Mouse (Mus musculus): Measurements from ENCODE around the gene Xrcc5. TPM values are rescaled to one million over a fixed set of nuclear protein-coding genes. Genes with fewer than 3 reads are reported as not detected.

Xrcc5 gene
- polyA plus RNA-seq, 1 experiment from 2014 or later = 24.0 TPM

DNA sequence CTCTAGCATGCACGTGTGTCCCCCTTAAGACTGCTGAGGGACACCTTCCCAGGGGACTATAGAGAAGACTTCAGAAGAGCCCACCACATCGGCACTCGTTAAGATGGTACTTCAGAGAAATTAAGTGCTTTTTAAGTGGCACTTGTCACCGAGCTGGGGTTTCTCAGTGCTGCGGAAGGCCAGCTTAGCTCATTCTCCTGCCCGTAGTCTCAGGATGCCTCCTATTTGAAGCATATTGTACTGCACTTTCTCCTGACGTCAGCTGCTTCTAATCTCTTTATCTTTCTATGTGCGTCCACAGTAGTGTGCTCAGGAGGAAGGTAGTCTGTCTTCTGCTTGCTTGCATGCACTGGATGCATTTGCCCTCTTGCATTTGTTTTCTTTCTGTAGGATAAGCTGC lies 9.2 kb downstream of the Xrcc5 start:
- 77% methylated on average over 8 of the region's 8 CpGs for WGBS (ENCODE audit: insufficient replicate concordance)
- H3K9ac ChIP-seq = no peak overlapping the region
- no peaks in the 10 kb centered on the region for H3K9me3 ChIP-seq (replicated peaks)
- H3K4me1 ChIP-seq (replicated peaks) = no peaks in the 10 kb centered on the region
- ATAC-seq (ENCODE audit: low read depth) (no peak), DNase-seq (no peak)
- H3K4me2 ChIP-seq = no peak overlapping the region
- H3K4me3 ChIP-seq (replicated peaks) = no peak overlapping the region
- peaks cover 54% of the 10 kb centered on the region for H3K36me3 ChIP-seq
- H3K27me3 ChIP-seq = no peaks in the 10 kb centered on the region
- H3K27ac ChIP-seq = no peak overlapping the region

DNA sequence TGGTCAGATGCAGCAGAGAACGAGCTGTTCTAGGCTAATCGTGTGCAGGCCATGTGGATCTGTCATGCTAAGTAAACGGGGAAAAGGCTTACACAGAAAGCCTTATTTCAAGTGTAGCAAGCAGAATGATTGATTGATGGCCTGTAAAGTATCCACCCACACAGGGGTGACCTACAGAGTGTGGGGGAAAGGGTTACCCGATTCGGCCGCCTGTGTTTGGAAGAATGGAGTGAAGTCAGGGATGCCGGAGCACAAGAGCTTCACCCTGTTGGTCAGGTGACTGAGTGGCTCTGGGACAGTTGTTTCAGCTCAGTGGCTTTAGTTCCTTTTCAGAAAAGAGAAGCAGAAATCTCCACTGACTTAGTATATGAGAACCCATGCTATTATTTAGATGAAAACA lies 9.7 kb downstream of the Xrcc5 start:
- whole genome bisulfite sequencing (ENCODE audit: insufficient replicate concordance) = 77% methylated on average over 7 of the region's 7 CpGs
- Histone ChIP-seq H3K27ac (no peak overlapping the region), H3K9ac (no peak overlapping the region), H3K9me3 (replicated peaks) (no peaks in the 10 kb centered on the region), H3K4me1 (replicated peaks) (no peaks in the 10 kb centered on the region), H3K4me3 (replicated peaks) (no peak overlapping the region), H3K27me3 (no peaks in the 10 kb centered on the region), H3K4me2 (no peak overlapping the region), H3K36me3 (peaks cover 49% of the 10 kb centered on the region)
- no peak for DNase-seq
- no peak for ATAC-seq (ENCODE audit: low read depth)

DNA sequence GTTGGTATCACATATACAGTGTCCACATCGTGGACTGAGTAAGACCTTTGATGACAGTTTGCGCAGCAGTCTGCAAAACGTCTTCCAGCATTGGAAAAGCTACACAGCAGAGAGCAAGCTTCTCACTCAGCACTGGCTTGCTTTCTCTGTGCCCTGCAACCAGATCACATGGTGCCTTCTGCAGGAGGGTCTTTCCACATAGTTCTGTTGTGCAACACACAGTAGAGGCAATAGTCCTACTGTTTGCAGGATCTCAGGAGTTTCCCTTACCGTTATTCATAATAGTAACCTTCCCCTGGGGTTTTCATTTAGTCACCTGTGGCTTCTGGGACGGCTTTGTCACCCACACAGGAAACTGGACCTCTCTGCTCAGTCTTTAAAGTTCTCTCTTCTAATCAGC lies 13.5 kb downstream of the Xrcc5 start:
- H3K4me3 ChIP-seq (replicated peaks) = no peak overlapping the region
- no peak overlapping the region for H3K27ac ChIP-seq
- H3K4me2 ChIP-seq = no peak overlapping the region
- ATAC-seq (ENCODE audit: low read depth) (no peak), DNase-seq (no peak)
- no peaks in the 10 kb centered on the region for H3K27me3 ChIP-seq
- no peak overlapping the region for H3K9ac ChIP-seq
- no peaks in the 10 kb centered on the region for H3K4me1 ChIP-seq (replicated peaks)
- H3K9me3 ChIP-seq (replicated peaks) = no peaks in the 10 kb centered on the region
- peaks cover 46% of the 10 kb centered on the region for H3K36me3 ChIP-seq
- WGBS (ENCODE audit: insufficient replicate concordance) = 74% methylated on average over 5 of the region's 5 CpGs

DNA sequence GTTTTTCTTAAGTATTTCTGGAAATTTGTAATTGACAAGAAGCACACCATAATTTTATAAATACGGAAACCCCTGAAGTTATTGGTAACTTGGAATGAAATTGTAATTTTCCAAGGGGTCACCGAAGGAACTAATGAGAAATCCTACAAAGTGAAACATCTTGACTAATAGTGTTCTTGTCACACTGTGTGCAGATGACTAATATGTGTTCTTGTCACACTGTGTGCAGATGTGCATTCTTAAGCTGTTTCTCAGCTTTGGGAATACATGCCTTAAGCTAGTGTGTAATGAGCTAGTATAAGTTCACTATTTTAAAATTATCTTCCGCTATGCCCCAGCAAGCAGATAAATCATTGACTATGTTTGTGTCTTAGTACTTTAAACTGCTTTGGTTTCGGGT lies 16.0 kb downstream of the Xrcc5 start:
- no peak overlapping the region for H3K4me3 ChIP-seq (replicated peaks)
- WGBS (ENCODE audit: insufficient replicate concordance) = 86% methylated on average over 4 of the region's 4 CpGs
- no peak overlapping the region for H3K9ac ChIP-seq
- H3K36me3 ChIP-seq = peaks cover 58% of the 10 kb centered on the region
- DNase-seq (no peak), ATAC-seq (ENCODE audit: low read depth) (no peak)
- no peak overlapping the region for H3K4me2 ChIP-seq
- H3K4me1 ChIP-seq (replicated peaks) = no peaks in the 10 kb centered on the region
- no peaks in the 10 kb centered on the region for H3K9me3 ChIP-seq (replicated peaks)
- no peak overlapping the region for H3K27ac ChIP-seq
- no peaks in the 10 kb centered on the region for H3K27me3 ChIP-seq

DNA sequence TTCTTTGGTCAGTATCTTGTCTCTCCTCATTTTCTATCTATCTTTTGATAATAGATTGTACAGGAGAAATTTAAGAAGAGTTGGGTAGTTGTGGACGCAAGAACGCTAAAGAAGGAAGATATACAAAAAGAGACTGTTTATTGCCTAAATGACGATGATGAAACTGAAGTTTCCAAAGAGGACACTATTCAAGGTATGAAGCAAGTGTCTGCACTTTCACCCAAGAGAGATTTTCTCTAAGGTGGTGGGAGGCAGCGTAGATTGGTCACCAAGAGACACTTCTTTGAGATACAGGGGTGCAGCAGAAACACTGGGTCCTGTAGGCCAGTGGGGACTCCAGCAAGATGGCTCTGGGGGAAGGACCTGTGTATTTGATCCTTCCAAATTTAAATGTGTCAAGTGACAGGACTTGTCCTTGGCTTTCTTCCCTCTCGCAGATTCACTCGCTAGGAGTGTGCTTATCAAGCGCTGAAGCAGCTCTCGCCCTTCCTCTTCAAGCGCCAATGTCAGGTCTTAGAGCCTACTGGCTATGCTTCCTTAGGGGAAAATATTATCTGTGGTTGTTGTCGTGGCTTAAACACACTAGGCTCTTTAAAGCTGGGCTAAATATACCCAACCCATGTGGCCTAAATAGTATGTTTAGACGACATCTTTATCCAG lies 19.1 kb downstream of the Xrcc5 start:
- WGBS (ENCODE audit: insufficient replicate concordance) = 76% methylated on average over 11 of the region's 11 CpGs
- ATAC-seq (ENCODE audit: low read depth) (no peak), DNase-seq (no peak)
- no peaks in the 10 kb centered on the region for H3K27me3 ChIP-seq
- H3K9me3 ChIP-seq (replicated peaks) = no peaks in the 10 kb centered on the region
- H3K4me1 ChIP-seq (replicated peaks) = no peaks in the 10 kb centered on the region
- no peak overlapping the region for H3K4me3 ChIP-seq (replicated peaks)
- H3K36me3 ChIP-seq = peaks cover 67% of the 10 kb centered on the region
- H3K9ac ChIP-seq = no peak overlapping the region
- no peak overlapping the region for H3K27ac ChIP-seq
- no peak overlapping the region for H3K4me2 ChIP-seq

DNA sequence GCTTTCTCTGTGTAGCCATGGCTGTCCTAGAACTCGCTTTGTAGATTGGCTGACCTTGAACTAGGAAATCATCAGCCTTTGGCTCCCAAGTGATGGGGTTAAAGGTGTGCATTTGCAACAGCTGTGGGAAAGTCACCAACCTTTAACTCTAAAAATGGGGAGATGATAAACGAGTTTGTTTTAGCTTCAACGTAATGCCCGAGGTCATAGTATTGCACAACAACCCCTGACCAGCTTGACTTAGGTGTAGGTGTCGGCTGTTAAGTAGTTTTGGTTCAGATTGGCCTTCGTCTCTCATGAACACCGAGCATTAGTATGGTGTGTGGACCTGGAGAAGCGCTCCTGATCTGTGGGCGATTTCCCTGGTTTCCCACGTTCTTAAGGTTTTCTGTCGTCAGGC lies 27.6 kb downstream of the Xrcc5 start:
- no peak overlapping the region for H3K4me3 ChIP-seq (replicated peaks)
- DNase-seq (no peak), ATAC-seq (ENCODE audit: low read depth) (peak; percentile 45; the same call in 1 of the 2 replicates)
- H3K4me1 ChIP-seq (replicated peaks) = no peaks in the 10 kb centered on the region
- 77% methylated on average over 11 of the region's 11 CpGs for WGBS (ENCODE audit: insufficient replicate concordance)
- H3K27ac ChIP-seq = no peak overlapping the region
- no peak overlapping the region for H3K9ac ChIP-seq
- H3K4me2 ChIP-seq = no peak overlapping the region
- H3K36me3 ChIP-seq = peaks cover 36% of the 10 kb centered on the region
- no peaks in the 10 kb centered on the region for H3K27me3 ChIP-seq
- H3K9me3 ChIP-seq (replicated peaks) = no peaks in the 10 kb centered on the region

DNA sequence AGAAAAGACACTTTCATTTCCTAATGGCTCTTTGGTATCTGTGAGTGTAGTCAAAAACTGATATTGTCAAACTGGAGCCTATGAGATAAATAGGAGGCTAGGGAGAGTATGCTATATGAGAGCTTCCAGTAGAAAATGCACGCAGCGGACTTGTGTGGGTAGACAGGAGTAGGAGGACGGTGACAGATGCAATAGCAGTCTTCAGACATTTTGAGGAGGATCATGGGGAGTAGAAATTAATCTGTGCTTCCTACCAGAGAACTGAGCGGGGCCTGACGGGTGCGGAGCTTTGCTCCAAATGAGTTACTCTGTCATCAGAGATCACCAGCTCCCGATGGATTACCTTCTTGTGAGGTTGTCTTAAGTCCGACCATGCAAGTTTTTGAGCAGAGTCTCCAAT lies 29.6 kb downstream of the Xrcc5 start:
- ATAC-seq (ENCODE audit: low read depth) (no peak), DNase-seq (no peak)
- H3K27ac ChIP-seq = no peak overlapping the region
- H3K4me1 ChIP-seq (replicated peaks) = no peaks in the 10 kb centered on the region
- WGBS (ENCODE audit: insufficient replicate concordance) = 88% methylated on average over 8 of the region's 8 CpGs
- no peak overlapping the region for H3K4me2 ChIP-seq
- peaks cover 33% of the 10 kb centered on the region for H3K36me3 ChIP-seq
- H3K27me3 ChIP-seq = no peaks in the 10 kb centered on the region
- no peaks in the 10 kb centered on the region for H3K9me3 ChIP-seq (replicated peaks)
- no peak overlapping the region for H3K4me3 ChIP-seq (replicated peaks)
- H3K9ac ChIP-seq = no peak overlapping the region

DNA sequence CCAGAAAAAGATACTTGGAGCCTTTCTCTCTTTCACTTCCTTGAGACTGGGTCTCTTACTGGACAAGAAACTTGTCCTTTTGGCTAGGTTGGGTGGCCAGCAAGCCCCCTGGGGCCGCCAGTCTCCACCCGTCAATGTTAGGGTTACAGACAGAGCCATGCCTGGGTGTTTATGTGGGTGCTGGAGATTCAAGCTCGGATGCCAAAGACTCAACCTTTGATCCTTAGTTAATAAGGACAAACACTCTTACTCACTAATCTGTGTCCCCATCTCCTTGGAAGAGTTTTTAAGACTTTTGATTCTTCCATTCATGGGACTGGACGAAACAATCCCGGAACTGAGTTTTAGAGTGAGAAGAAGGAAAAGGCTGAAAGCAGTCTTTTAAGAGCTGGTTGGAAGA lies 31.1 kb downstream of the Xrcc5 start:
- Histone ChIP-seq H3K4me2 (no peak overlapping the region), H3K4me3 (replicated peaks) (no peak overlapping the region), H3K9me3 (replicated peaks) (no peaks in the 10 kb centered on the region), H3K27me3 (no peaks in the 10 kb centered on the region), H3K27ac (no peak overlapping the region), H3K9ac (no peak overlapping the region), H3K36me3 (peaks cover 36% of the 10 kb centered on the region), H3K4me1 (replicated peaks) (no peaks in the 10 kb centered on the region)
- ATAC-seq (ENCODE audit: low read depth) = no peak
- WGBS (ENCODE audit: insufficient replicate concordance) = 77% methylated on average over 5 of the region's 5 CpGs
- no peak for DNase-seq

DNA sequence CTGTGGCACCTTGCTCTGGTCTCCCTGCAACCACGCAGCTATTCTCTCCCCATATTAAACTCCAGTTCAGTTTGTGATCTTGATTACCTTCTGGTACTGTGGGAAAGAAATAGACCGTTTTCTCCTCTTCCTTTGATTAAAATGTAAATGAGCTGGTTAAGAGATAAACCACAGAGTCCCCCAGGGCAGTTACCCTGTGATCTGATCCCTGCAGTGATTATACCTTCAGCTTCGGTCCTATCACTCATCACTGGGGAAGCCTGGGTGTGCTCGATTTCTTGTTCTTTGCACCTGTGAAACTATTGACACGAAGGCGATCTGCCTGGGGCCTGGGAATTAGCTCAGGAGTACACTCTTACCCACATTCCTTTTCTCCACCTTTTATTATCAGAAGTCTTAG lies 40.7 kb downstream of the Xrcc5 start:
- ATAC-seq (ENCODE audit: low read depth) (no peak), DNase-seq (no peak)
- Histone ChIP-seq H3K4me3 (replicated peaks) (no peak overlapping the region), H3K4me2 (no peak overlapping the region), H3K9ac (no peak overlapping the region), H3K27ac (no peak overlapping the region), H3K36me3 (peaks cover 39% of the 10 kb centered on the region), H3K9me3 (replicated peaks) (no peaks in the 10 kb centered on the region), H3K4me1 (replicated peaks) (no peaks in the 10 kb centered on the region), H3K27me3 (no peaks in the 10 kb centered on the region)
- WGBS (ENCODE audit: insufficient replicate concordance) = 57% methylated on average over 6 of the region's 6 CpGs

DNA sequence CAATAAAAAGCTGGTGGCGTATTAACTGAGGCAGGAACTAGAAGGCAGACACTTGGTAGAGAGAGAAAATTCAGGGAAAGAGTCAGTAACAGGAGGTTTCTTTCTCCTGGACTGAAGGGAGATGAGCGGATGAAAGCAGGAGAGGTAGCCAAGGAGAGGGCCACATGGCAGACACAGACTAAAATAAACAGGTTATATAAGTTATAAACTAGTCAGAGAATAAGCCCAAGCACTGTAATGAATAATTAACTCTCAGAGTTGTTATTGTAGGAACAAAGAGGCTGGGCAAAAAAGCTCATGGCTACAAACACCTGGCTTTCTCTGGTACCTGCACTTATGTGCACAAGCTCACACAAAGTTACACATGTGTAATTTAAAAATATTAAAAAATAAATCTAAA lies 47.6 kb downstream of the Xrcc5 start:
- no peak overlapping the region for H3K4me3 ChIP-seq (replicated peaks)
- H3K9ac ChIP-seq = no peak overlapping the region
- WGBS (ENCODE audit: insufficient replicate concordance) = 83% methylated on average over 2 of the region's 2 CpGs
- H3K36me3 ChIP-seq = peaks cover 20% of the 10 kb centered on the region
- DNase-seq (no peak), ATAC-seq (ENCODE audit: low read depth) (no peak)
- H3K4me1 ChIP-seq (replicated peaks) = no peaks in the 10 kb centered on the region
- no peaks in the 10 kb centered on the region for H3K27me3 ChIP-seq
- no peak overlapping the region for H3K4me2 ChIP-seq
- no peak overlapping the region for H3K27ac ChIP-seq
- H3K9me3 ChIP-seq (replicated peaks) = no peaks in the 10 kb centered on the region

DNA sequence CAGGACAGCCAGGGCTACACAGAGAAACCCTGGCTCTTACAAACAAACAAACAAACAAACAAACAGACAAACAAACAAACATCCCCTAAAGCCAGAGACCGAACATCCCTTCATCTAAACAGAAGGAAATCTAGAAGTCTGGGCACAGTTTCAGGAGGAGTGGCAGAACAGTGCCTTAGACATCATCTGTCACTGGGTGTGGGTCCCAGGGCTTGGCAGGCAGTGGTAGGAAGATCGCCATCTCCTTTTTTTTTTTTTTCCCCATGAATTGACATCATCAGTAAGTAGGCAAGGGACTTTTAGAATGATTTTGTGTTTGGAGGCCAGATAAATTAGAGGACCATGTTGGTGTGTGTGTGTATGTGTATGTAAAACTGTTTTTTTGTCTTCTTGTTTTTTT lies 51.0 kb downstream of the Xrcc5 start:
- WGBS (ENCODE audit: insufficient replicate concordance) = 71% methylated on average over 2 of the region's 2 CpGs
- Histone ChIP-seq H3K27me3 (no peaks in the 10 kb centered on the region), H3K4me1 (replicated peaks) (no peaks in the 10 kb centered on the region), H3K27ac (no peak overlapping the region), H3K36me3 (peaks cover 17% of the 10 kb centered on the region), H3K4me2 (no peak overlapping the region), H3K9ac (no peak overlapping the region), H3K4me3 (replicated peaks) (no peak overlapping the region), H3K9me3 (replicated peaks) (no peaks in the 10 kb centered on the region)
- ATAC-seq (ENCODE audit: low read depth) (no peak), DNase-seq (no peak)

DNA sequence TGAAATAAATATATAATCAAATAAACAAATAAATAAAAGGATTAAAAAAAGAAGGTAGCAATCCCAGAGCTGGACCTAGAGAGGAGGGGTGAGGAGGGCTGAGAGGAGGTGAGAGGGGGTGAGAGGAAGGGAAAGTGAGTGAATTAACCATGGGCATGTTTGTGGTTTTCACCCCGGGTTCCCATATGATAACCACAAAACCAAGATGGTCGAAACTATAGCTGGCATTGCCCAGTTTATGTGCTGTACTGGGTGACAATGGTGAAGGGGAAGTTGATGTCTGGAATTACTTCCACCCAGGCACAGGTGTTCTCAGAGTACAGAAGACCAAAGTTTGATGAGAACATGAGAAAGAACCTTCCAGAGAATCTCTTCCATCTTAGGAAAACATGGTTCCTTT lies 52.2 kb downstream of the Xrcc5 start:
- H3K4me2 ChIP-seq = no peak overlapping the region
- 20% methylated on average over 2 of the region's 2 CpGs for WGBS (ENCODE audit: insufficient replicate concordance)
- no peak overlapping the region for H3K27ac ChIP-seq
- no peak for ATAC-seq (ENCODE audit: low read depth)
- H3K4me1 ChIP-seq (replicated peaks) = no peaks in the 10 kb centered on the region
- no peaks in the 10 kb centered on the region for H3K9me3 ChIP-seq (replicated peaks)
- DNase-seq = no peak
- no peak overlapping the region for H3K9ac ChIP-seq
- H3K4me3 ChIP-seq (replicated peaks) = no peak overlapping the region
- no peaks in the 10 kb centered on the region for H3K27me3 ChIP-seq
- H3K36me3 ChIP-seq = peaks cover 17% of the 10 kb centered on the region

Data from liver, embryonic 13.5 days (tissue).